Mouse (Mus musculus): ENCODE measurements at regions not wholly inside any gene's neighbourhood (a gene's known extent, or its start where the extent isn't known, plus 50 kb on each side); places are given as distances from the start of the nearest gene placed in this dataset.
"Not testable (repeated sequence)": the region's sequence is repeated elsewhere in the genome, so short reads cannot be mapped to it uniquely, and the experiment has no call there.

DNA sequence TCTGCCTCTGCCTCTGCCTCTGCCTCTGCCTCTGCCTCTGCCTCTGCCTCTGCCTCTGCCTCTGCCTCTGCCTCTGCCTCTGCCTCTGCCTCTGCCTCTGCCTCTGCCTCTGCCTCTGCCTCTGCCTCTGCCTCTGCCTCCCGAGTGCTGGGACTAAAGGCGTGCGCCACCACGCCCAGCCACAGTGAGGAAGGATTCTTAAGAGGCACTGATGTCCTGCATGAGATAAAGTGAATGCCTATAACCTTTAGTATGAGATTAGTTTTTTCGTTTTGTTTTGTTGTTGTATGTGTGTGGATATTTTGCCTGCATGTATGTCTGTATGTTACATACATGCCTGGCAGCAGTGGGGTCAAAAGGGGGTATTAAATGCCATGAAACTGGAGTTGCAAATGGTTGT lies 63.2 kb downstream of the Hlx start:
- ATAC-seq: not testable (repeated sequence)

- ATAC-seq: no peak
Measured at GRCm38 (mm10) chr1:184668428-184668827, 64.0 kb downstream of the Hlx start.

DNA sequence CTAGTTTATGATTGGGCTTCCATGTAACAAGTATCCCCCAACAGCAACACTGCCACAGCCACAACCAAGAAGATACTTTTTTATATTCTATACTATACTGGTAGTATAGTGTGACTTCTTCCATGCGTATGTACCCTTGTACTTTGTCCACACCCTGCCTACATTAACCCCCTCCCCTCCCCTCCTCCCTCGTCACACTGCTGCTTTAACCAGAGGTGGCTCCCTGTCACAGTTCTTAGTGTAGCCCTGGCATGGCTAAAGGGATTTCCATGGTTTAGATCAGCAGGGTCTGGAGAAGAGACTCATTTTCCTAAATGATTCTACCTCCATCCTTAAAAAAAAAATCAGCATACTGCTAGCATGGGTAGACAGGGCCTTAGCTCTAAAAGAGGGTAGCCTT lies 64.4 kb downstream of the Hlx start:
- ATAC-seq: no peak

DNA sequence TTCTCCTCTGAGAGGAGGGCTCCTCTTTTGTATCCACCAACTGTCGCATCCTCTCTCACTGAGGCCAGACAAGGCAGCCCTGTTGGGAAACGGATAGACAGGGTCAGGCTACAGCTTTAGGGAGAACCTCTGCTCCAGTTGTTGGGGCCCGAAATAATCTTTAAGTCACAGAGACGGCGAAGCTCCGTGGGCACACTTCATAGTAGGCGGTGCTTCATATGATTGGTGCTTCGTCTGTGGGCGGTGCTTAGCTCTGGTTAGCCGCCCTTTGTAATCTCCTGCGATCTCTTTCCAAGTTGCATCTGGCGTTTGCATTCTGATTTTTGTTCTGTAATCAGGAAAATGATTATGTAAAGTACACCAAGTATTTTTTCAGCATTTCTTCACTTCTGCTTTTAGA lies 67.2 kb downstream of the Hlx start:
- ATAC-seq: no peak

GRCm38 (mm10) chr1:184664098-184664375 lies 68.4 kb downstream of the Hlx start:
- ATAC-seq: no peak

- ATAC-seq: no peak
Measured at GRCm38 (mm10) chr1:184663300-184664097, 68.9 kb downstream of the Hlx start.

DNA sequence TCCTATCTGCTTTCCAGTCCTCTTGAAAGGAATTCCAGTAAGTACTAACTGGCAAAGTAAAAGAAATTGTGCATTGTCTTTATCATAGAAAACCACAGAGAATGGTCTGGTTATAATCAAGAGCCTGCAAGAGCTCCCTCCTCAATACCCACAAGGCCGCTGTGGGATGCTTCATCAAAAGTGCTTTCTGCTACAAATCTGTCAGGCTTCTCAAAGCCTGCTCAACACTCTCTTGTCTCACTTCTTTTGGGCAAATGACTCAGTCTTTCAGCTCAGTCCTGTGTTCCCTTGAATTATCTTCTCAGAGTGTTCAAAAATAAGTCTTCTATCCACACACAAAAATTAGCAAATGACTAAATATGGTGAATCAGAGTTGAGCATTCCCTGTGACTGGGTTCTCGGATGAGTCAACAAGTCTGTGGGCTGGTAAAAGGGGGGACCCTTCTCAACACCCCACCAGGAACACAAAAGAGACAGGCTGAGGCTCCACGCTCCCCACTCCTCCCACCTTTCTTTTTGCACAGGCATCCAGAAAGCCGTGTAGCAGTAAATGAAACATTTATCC lies 81.8 kb downstream of the Hlx start:
- ATAC-seq: no peak

DNA sequence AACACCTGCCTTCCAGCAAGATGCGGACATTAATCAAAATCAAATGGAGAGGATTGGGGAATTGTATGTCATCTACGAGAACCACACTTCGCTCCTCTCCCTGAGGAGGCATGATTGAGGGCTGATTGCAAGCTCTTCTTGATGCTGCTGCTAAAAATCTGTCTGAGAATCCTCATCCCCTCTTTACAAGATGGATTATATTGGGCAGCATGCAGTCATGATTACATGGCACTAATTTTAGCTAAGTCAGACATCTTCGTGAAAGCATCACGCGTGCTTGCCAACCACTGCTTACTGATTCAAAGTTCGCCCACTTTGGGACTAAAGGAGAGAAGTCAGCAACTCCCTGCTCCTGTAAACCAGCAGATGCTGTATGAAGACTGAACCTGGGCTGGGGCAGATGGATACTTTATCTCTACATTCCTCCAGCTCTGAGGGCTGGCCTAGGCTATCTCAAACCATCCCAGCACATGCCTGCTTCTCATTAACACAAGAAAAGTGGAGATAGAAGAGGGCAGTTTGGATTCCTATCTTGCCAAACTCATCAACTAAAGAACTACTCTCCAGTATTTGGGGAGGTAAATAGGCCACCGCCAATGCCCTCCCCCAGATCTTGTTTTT lies 84.4 kb downstream of the Hlx start:
- no peak for ATAC-seq

- ATAC-seq: no peak
Measured at GRCm38 (mm10) chr1:184644767-184645598, 87.4 kb downstream of the Hlx start.

DNA sequence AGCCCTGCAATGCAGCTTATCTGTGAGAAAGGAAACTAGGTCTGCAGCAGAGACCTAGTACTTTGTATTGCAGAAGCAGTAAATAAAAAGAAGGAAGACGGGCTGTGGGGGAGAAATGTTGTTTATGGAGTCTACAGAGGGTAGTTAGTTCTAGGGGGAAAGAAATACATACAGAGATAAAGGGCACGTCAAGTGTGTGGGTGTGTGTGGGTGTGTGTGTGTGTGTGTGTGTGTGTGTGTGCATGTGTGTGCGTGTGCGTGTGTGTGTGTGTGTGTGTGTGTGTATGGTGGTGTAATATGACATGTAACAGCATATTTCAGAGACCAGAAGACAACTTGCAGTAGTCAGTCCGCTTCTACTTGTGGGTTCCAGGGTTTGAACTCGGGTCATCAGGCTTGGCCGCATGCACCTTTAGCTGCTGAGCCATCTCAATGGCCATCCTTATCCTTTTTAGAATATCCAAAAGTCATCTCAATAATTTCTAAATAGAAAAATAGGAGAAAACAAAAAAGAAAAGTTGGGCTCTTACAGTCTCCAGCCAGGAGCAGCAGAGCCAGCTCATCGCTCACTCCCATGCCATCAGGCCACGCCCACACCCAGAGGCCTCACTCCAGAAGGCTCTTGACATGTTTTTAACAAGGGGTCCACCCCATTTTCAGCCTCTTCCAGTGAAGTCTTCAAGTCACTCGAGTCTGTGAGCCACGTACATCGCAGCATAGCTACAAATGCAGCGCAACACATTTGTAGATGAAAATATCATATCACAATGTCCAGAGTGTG lies 101.5 kb downstream of the Hlx start:
- ATAC-seq: no peak

GRCm38 (mm10) chr1:184629194-184629593 lies 103.2 kb downstream of the Hlx start:
- ATAC-seq: no peak

DNA sequence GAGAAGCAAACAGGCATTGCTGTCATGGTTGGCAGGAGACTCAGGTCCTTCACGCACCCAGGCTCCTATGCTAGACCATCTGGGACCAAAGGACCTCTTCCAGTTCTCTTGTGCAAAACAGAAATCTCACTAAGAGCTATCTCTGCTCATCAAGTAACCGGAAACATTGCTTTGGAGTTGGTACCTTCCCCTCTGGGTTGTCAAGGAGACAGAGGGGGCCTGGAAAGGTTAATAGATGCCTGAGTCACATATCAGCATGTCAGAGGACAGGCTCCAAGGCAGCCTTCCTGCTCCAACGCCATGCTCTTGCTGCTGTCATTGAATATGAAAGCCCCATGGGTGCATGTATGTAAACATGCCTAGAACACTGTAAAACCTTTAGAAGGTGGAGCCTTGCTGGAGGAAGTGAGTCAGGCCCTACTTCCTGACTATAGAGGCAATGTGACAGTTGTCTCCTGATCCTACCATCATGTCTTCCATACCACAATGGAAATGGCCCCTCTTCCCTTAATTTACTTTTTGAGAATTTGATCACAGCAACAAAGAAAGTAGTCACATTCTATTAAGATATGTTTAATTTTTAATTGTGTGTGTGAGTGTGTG lies 103.8 kb downstream of the Hlx start:
- no peak for ATAC-seq

DNA sequence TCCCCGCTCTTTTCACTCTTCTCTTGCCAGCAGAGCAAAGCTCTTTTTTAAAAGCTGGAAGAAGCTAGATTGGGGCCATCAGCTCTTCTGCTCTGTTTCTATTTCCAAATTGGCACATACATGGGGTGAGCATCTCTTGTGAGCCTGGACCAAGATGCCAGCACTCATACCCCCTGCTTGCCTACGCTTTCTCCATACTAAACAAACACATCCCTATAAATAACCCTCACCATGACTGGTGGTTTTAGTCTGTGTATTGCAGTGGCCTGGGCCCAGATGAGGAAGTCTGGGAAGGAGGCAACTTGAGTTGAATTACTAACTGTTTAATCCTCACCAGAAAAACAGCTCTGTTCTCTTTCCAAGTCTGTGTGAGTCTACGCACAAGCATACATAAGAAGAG lies 110.0 kb downstream of the Hlx start:
- no peak for ATAC-seq

DNA sequence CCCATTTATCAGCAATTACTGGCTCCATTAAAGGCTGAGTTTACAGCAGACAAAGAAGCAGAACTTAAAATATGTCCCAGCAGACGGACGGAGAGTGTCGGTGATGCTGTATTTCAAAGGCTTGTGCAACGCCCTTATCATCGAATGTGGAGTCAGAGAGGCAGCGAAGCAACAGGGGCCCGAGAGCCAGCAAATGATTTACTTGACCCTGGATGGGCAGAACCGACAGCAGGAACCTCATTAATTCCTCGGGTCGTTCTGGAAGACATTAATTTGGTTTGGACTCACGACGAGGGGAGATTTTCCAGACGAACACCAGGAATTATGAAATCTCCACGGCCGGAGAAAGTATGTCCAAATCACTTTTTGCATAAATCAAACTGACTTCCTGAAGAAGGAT lies 110.5 kb downstream of the Hlx start:
- no peak for ATAC-seq

DNA sequence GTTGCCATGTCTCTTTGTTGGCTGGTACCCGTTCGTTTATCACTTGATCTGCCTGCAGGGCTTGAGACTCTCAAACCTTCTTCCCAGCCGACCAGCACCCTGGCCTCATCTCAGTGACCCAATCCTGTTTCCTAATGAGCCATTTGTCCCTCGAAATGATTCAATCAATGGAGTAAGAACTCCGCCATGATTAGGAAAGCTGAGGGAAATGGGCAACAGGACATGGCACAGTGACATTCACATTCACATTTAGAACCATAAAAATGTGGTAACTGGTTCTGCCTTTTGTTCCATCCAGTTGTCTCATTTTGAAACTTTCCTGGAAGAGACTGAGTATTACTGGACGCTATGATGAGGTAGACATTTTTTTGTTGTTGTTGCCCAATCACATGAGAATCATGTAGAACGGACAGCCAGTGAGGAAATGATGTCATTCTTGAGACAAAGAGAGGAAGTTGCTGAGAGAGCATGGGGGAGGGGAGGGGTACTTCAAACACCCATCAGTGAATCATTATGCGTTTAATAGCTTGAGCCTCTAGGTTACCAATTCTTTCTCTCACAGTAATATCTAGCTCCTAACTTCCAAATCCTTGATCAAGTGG lies 114.5 kb downstream of the Hlx start:
- no peak for ATAC-seq

- ATAC-seq: no peak
Measured at GRCm38 (mm10) chr1:184615991-184616390, 116.4 kb downstream of the Hlx start.

- ATAC-seq: no peak
Measured at GRCm38 (mm10) chr1:184614699-184615415, 117.6 kb downstream of the Hlx start.

DNA sequence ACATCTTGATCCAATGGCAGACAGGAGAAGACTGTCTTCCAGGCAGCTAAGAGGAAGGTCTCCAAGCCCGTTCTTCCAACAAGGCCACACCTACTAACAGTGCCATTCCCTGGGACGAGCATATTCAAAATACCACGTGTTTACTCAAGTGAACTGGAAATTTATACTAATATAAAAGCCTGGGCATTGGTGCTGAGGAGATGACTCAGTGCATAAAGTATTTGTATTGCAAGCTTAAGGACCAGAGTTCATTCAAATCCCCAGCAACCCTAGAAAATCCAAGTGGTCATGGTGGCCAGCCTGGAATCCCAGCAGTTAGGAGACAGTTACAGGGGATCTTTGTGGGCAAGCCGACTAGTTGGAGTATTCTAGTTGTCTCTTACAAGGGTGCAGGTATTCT lies 119.5 kb downstream of the Hlx start:
- no peak for ATAC-seq

GRCm38 (mm10) chr1:184608938-184609337 lies 123.5 kb downstream of the Hlx start:
- no peak for ATAC-seq

GRCm38 (mm10) chr1:184608338-184608737 lies 124.1 kb downstream of the Hlx start:
- ATAC-seq: no peak

GRCm38 (mm10) chr1:184606541-184606940 lies 125.9 kb downstream of the Hlx start:
- ATAC-seq: no peak

All from activated CD4-positive, CD25-positive, alpha-beta regulatory T cell, adult 4 months (primary cell).